Mouse (Mus musculus): ENCODE measurements around the gene Tmem256.

DNA sequence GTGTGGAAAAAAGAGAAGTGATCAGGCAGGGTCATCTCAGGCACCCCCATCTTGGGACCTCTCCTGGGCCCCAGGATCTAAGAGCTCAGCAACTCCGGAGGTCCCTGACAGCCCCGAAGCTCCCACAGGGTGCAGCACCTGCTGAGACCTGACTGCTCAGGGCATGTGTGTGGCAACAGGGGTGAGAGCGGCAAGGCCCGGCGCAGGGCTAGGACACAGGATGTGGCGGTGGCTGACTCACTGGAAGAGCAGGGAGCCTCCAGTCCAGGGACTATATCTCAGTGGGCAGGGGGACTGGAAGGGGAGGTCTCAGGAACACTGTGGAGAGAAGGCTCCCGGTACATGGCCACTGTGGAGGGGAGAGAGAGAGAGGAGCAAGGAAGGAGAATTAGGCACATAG lies 40.4 kb upstream of the Tmem256 start:
- TF ChIP-seq GATA1 (IDR thresholded peaks at IDR 0.05; ENCODE audit: low read length) (no peak), TAL1 (IDR thresholded peaks at IDR 0.05; ENCODE audit: low read length) (no peak)

Data from erythroblast, embryonic 14.5 days (primary cell).